Mouse (Mus musculus): Measurements from ENCODE around the gene Oaz1.

DNA sequence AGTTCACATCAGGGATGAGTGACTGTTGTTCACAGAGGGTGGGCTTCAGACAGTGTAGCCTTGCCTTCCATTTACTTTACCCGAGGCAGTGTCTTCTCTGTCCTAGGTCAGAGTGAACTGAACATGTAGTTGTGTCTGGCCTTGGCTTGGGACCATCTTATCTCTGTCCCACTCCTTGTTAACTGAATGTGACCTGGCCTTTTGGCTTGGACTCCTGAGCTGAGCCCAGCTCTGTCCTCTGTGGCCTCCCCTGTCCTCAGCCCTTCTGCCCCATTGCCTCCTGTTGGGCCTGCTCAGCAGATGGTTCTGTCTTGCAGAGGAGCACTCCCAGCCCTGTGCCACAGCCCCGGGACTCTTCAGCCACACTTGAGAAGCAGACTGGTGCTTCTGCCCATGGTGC lies 38.9 kb upstream of the Oaz1 start:
- TF ChIP-seq CTCF (IDR thresholded peaks at IDR 0.05; ENCODE audit: control insufficient read depth, insufficient read depth, insufficient read length), result no peak
- no peak for TF ChIP-seq MYOD1 (IDR thresholded peaks at IDR 0.05; ENCODE audit: control insufficient read depth, insufficient read length, low read depth)
- no peak for TF ChIP-seq CEBPB (IDR thresholded peaks at IDR 0.05; ENCODE audit: low read depth)
- TF ChIP-seq USF1 (IDR thresholded peaks at IDR 0.05; ENCODE audit: low read depth), result no peak
- TF ChIP-seq MAX (IDR thresholded peaks at IDR 0.05), result no peak
- TF ChIP-seq FOSL1 (IDR thresholded peaks at IDR 0.05; ENCODE audit: insufficient read depth, low read length, poor library complexity, severe bottlenecking), result no peak
- TF ChIP-seq MYOG (IDR thresholded peaks at IDR 0.05; ENCODE audit: control insufficient read depth, extremely low read depth, insufficient read length), result no peak
